Mouse (Mus musculus) cerebellum, postnatal 25 days (tissue): Measurements from ENCODE around the gene Megf11.

ENCODE experiments used
- DNase-seq, 2 experiments: peaks; one replicate each; pipeline ENCODE4 v3.0.0; 2021; ENCODE audit warnings: mixed read lengths in 2 of 2

Megf11 gene

DNA sequence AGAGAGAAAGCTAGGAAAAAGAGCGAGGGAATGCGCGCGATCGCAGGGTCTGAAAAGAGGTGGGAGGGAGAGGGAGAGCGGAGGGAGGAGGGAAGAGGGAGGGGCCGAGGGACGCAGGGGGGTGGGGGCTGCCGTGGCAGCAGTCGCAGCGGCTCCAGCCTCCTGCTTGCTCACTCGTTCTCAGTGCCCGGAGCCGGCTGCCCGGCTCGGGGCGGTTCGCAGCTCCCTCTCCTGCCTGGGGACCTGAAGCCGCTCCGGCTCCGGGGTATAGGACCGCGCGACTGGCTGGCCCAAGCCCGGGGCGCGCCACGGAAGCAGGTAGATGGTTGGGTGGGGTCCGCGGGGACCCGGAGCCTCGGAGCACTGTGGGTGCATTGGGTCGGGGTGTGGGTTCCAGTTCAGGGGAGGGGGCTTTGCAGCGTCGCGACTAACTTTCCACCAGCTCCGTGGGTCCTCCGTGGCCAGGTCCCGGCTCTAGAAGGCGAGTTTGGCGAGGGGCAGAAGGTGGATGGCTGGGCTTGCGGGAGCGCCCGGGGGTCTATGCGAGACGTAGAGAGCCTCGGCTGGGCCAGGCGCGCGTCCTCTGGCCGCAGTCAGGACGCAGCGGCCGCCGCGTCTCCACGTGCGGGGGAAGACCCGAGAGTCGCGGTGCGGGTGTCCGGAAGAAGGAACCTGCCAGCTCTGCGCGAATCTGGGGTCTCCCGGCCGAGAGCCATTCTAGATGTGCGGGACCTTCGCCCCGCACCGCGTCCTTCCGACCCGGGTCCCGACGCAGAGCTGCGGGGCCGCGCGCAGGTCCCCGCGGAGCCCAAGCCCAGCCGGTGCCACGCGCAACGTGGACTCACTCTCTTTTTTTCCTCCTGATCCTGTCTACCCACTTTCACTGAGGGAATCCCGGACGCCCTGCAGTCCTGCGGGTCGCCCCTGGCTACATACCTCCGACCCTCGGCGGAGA lies at the start of gene Megf11:
Gene Megf11, plus strand, starts transcription at position 116 of the 955 bp plus-strand sequence.
- peak; percentile 85 to 90 for DNase-seq

- DNase-seq = no peak
These were observed 49.6 kb upstream of the Megf11 start for GRCm38 (mm10) chr9:64335825-64336224.

DNA sequence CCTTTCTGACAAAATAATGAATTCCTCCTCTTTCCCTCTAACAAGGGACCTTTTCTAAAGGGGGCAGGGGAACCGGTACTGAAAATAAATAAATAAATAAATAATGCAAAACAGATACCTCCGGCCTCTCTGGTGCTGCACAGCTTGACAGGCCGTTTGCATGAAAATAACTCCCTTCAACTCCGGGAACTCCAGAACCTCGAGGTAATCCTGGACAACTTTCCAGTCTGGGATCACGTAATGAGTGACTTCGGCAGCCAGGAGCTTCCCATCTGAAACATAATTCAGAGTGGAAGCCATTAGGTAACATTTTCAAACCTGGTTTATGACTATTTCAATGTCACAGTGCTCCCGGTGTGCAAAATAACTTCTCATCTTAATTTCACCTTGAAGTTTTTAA lies 46.1 kb upstream of the Megf11 start:
- peak in 1 of 2 experiments; percentile 18 for DNase-seq

DNA sequence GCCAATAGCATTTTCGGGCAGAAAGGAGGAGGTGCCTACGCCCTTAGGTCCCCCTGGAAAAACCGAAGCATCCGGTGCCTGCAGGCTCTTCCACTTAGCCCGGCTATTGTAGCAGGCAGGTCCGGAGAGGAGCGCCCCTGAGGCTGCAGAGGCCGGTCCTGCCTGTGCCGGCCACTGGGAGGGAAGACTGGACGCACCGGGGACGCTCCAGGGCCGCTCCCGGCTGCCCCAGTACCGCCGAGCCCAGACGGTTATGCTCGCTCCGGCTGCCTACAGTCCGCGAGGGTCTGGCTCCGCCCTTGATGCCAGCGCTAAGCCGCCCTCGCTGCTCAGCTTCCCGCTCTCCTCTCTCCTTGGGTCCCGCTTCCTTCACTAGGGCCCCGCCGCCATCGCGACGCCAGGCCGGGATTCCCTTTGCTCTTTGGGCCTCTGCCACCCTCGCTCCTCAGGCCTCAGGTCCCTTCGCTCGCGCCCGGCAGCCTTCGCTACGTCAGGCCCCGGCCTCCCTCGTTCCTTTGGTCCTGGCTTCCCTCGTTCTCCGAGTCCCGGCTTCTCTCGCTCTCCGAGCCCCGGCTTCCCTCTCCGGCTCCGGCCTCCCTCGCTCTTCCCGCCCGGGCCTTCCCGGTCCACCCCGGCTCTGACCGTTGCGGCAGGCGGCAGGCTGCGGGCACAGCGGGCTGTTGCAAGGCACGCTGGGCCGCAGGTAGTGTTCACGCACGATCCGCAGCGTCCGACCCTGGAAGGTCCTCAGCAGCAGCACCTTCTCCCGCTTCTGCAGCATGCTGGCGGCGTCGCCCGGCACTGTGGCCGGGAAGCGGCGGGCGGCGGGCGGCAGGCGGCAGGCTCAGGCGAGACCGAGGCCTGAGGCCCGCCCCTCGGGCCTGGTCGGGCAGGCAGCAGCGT lies 44.8 kb upstream of the Megf11 start:
- peak; percentile 84 to 89 for DNase-seq

- no peak for DNase-seq
These were observed 44.2 kb upstream of the Megf11 start, which contains the start of gene Dis3l for GRCm38 (mm10) chr9:64341254-64341566. Dis3l (minus strand) TSS chr9:64341288.

- no peak for DNase-seq
These were observed 43.8 kb upstream of the Megf11 start for GRCm38 (mm10) chr9:64341671-64342070.

- no peak for DNase-seq
These were observed 41.8 kb upstream of the Megf11 start for GRCm38 (mm10) chr9:64343656-64344055.

DNA sequence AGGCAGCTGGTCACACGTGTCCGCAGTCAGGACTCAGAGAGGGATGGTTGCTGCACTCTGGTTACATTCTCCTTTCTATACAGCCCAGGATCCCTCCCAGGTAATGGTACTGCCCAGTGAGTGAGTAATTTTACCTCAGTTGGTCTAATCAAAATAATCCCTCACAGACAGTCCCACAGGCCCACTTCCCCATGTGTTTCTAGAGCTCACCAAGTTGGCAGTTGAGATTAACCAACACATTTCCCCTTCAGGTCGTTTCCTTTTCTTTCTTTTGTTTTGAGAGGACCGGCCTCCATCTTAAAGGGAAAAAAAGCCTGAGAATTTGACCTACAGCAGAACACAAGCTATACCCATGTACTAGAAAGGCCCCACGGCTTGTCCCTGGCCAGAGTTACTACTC lies 39.5 kb upstream of the Megf11 start:
- DNase-seq = no peak

DNA sequence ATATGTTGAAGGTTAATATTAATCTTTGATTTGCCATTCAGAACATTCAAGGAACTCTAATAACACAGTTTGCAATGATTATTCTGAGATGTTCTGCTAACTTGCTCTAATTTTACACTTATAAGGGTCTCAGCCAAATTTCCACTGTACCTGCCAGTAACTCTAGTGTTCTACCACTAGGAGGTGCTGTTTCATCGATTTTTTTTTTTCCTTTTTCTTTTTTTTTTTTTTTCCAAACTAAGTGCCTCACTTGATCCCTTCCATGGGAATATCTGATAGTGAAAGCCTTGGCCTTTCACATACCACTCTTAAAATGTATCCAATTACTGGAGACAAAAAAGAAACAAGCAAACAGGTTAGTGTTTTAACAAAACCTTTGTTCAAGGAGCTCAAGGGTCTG lies 38.0 kb upstream of the Megf11 start:
- DNase-seq = no peak

GRCm38 (mm10) chr9:64349490-64349889 lies 35.9 kb upstream of the Megf11 start:
- DNase-seq = no peak

DNA sequence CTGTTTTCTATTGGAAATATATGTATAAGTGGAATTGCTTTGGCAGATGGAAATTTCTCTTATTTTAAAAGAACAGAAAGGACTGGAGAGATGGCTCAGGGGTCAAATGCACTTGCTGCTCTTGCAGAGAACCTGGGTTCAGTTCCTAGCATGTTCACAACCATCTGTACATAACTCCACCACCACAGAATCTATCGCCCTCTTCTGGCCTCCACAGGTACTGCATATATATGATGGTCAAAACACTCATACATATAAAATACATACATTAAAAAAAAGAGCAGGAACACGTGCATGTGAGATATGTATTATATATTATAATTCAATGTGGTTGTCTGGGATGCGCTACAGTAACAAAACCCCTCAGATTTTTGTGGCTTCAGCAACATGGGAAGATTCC lies 34.2 kb upstream of the Megf11 start:
- DNase-seq = peak in 1 of 2 experiments; percentile 30

DNA sequence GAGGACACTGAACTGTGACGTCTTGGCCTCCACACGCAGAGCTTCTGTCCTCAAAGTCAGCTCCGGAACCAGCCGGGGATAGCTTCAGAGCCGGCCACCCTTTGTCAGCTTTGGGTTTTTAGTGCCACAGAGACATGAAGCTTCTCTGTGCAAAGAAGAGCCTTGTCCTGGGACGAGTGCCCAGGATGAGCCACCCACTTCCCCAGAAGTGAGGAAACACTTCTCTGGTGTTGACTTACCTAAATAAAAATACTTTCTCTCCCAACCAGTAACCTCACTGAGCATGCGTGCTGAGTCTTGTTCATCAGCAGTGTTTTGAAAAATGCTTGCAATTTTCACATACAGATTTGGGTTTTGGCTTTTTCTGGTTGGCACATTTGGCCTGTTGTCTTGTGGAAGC lies 29.8 kb upstream of the Megf11 start:
- no peak for DNase-seq

GRCm38 (mm10) chr9:64361231-64361950 lies 24.0 kb upstream of the Megf11 start:
- DNase-seq = no peak

GRCm38 (mm10) chr9:64369871-64370270 lies 15.6 kb upstream of the Megf11 start:
- DNase-seq = no peak

DNA sequence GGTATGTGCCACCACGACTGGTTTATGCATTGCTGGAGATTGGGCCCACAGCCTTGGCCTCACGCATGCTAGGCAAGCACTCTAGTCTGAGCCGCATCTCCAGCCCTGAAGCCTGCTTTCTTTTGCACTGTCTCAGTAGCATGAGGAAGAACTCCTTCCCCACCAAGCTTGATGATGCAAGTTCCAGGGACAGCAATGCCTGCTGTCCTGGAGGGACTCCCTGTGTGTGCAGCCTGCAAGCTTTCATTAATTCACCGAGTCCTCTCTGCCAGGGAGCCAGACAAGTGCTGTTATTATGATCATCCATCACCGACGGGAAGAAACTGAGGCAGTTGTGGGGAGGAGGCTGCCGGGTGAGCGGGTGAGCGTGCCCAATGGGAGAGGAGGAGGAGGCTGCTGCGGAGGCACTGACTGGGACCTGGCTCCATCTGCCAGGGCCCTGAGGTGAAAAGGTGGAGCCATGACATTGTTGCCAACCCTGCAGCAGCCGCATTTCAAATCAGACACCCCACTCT lies 14.1 kb upstream of the Megf11 start:
- DNase-seq = no peak

DNA sequence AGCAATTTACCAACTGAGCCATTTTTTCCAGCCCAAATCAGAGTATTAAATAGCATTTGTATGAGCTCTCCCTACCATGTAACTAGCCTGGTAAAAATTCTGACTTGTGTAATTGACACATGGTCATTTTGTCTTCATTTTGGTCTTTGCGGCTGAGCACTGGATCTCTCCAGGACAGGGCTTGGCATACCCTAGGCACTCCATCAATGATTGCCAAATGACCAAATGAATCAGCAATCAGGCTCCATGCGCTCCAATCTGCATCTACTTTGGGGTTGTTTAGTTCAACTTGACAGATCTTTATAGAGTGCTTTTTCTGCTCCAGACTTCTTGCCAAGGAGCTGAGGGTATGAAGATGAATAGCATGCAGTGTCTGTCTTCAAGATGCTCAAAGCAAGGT lies 9.0 kb upstream of the Megf11 start:
- no peak for DNase-seq

- DNase-seq = peak in 1 of 2 experiments; percentile 44
These were observed 2.2 kb upstream of the Megf11 start for GRCm38 (mm10) chr9:64383021-64383788.

GRCm38 (mm10) chr9:64386466-64387211 lies 1.2 kb downstream of the Megf11 start:
- DNase-seq = peak; percentile 91

DNA sequence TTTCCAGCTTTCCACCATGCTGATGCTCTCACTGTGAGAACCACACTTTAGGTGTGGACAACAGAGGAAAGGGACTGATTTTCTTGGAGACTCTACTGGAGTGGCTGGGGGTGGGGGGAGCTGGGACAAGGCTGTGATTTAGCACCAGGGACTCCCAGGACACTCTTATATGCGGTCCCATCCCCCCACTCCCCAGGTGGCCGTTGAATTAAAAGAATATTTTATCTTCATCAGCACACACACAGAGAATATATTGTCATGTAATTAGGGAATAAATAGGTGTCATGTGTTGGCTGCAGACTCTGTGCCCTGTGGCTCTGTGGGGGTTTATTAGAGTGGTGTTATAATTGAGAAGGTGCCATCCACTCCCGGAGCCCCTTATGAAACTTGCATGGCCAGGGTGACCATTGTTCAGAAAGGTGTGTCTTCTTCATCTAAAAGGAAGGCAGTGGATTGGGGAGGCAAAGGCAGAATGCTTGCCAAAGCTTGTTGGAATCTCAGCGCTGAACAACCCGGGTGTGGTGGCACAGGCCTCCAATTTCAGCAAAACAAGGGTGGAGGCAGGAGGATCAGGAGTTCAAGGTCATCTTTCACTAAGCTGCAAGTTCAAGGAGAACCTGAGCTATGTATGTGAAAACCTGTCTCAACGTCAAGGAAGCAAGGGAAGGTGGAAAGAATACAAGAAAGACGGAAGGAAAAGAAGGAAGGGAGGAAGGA lies 4.3 kb downstream of the Megf11 start:
- peak in 1 of 2 experiments; percentile 31 for DNase-seq

DNA sequence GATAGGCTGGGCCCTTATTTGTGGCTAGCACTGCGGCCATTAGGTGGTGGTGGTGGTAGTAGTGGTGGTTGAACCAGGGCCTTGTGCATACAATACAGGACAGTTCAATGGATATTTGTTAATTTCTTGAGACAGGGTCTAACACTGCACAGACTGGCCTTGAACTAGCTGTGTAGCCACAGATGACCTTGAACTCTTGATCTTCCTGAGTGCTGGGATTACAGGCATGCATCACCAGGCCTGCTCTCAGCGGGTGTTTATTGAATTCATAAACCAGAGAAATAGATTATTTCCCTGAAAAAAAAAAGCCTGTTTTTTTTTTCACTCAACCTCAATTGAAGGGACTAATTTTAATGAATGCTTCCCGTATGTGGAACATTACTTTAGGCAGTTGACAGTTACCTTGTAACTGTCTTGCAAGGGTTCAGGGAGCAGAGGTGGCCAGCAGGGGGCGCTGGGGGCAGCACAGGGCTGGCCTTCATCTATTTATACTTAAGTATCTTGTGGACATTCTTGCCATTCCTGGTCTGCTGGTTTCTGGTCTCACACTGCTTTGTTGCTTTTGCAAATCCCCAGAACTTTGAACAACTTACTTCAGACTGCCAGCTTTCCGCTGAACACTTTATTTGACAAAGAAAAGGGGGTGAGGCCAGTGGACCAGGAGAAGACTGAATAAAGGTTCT lies 8.6 kb downstream of the Megf11 start:
- peak; percentile 81 to 91 for DNase-seq
